Mouse (Mus musculus) erythroblast, embryonic 14.5 days (primary cell): ENCODE measurements at regions not wholly inside any gene's neighbourhood (a gene's known extent, or its start where the extent isn't known, plus 50 kb on each side); places are given as distances from the start of the nearest gene placed in this dataset.

Source experiments
- GATA1 ChIP-seq: IDR thresholded peaks from 2 replicates; pipeline ENCODE4 v1.6.1; 2012; ENCODE audit warnings: low read length, inconsistent platforms, mixed read lengths
- TAL1 ChIP-seq: IDR thresholded peaks from 3 replicates; pipeline ENCODE4 v1.6.1; 2012; ENCODE audit warnings: low read length, inconsistent platforms, mixed read lengths

DNA sequence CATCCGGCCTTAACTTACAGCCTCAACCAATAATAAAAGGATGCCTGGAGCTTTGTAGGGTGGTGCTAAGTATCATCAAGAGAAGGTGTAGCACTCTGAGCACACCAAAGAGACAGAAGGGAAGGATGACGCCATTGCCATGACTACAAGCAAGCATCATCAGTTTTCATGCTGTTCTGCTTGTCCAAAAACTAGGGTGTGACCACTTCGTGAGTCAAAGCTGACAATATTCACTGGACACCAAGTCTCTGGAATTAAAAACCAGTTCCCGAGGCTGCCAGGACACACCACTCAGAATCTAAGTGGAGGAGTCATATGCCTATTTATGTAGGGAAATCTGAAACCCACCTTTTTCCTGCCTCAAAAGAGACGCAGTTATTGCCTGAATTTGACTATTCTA lies 136.4 kb upstream of the Zfp648 start:
- TF ChIP-seq TAL1, result no peak
- no peak for TF ChIP-seq GATA1
